Mouse (Mus musculus) embryonic facial prominence, embryonic 14.5 days (tissue): ENCODE data around the gene Ccdc42. TPM values are rescaled to one million over a fixed set of nuclear protein-coding genes. Genes with fewer than 3 reads are reported as not detected.

ENCODE experiments used
- ATAC-seq: fragments of 200-750 bp; cut with Nextera tagmentation; 2 replicates; pipeline ENCODE4 v1.8.0; 2017; ENCODE audit warnings: low read depth, moderate number of reproducible peaks, moderate TSS enrichment
- DNase-seq: peaks from one replicate; pipeline ENCODE4 v3.0.0-alpha.2; 2015; ENCODE audit warnings: low spot score
- H3K27ac ChIP-seq: fragments of 300-500 bp; sonication (generic); replicated peaks from 2 replicates; pipeline ENCODE4 v1.5.1; 2014; ENCODE audit warnings: low read depth, mild to moderate bottlenecking, low read length, moderate library complexity
- H3K27me3 ChIP-seq: fragments of 300-500 bp; sonication (generic); replicated peaks from 2 replicates; pipeline ENCODE4 v1.6.1; 2014; ENCODE audit warnings: low read length; ENCODE audit not compliant: control insufficient read depth, insufficient read depth
- H3K36me3 ChIP-seq: fragments of 300-500 bp; sonication (generic); 2 replicates; pipeline ENCODE4 v1.6.1; 2014; ENCODE audit warnings: low read length, mixed read lengths; ENCODE audit not compliant: control insufficient read depth, insufficient read depth
- H3K4me1 ChIP-seq: fragments of 300-500 bp; sonication (generic); 2 replicates; pipeline ENCODE4 v1.6.1; 2014; ENCODE audit warnings: antibody characterized with exemption, low read length; ENCODE audit not compliant: control insufficient read depth, insufficient read depth
- H3K4me2 ChIP-seq: fragments of 300-500 bp; sonication (generic); 2 replicates; pipeline ENCODE4 v1.6.1; 2014; ENCODE audit warnings: low read depth, mild to moderate bottlenecking, low read length, moderate library complexity, mixed read lengths
- H3K4me3 ChIP-seq: fragments of 300-500 bp; sonication (generic); 2 replicates; pipeline ENCODE4 v1.5.1; 2014; ENCODE audit warnings: low read depth, mild to moderate bottlenecking, low read length
- H3K9ac ChIP-seq: fragments of 300-500 bp; sonication (generic); 2 replicates; pipeline ENCODE4 v1.6.1; 2014; ENCODE audit warnings: low read depth, mild to moderate bottlenecking, low read length, moderate library complexity, mixed read lengths
- H3K9me3 ChIP-seq: fragments of 300-500 bp; sonication (generic); 2 replicates; pipeline ENCODE4 v1.6.1; 2016; ENCODE audit warnings: low read length; ENCODE audit not compliant: control insufficient read depth
- WGBS: fragments of 180-500 bp; shearing (Covaris S2); extraction: QIAGEN DNeasy Blood & Tissue Kit; methylation state at CpG from one replicate; pipeline ENCODE4 v1.1.7; 2014; 5-methylcytosine and 5-hydroxymethylcytosine counted together
- polyA plus RNA-seq: library from polyadenylated mRNA; unstranded; fragments of >200 nt; fragmentation: Nextera tagmentation; extraction: Ambion mirVana; gene quantifications from 2 replicates; pipeline ENCODE4 v1.2.1, GENCODE M21; 2014

Ccdc42 gene
- polyA plus RNA-seq, 1 experiment from 2014 or later: 0.64 TPM

- H3K27me3 ChIP-seq: no peaks in the 10 kb centered on the region
- H3K27ac ChIP-seq: no peak overlapping the region
- H3K9me3 ChIP-seq: no peaks in the 10 kb centered on the region
- H3K4me2 ChIP-seq: no peak overlapping the region
- DNase-seq (no peak), ATAC-seq (no peak)
- peaks cover 30% of the 10 kb centered on the region for H3K4me1 ChIP-seq
- no peak overlapping the region for H3K4me3 ChIP-seq
- H3K9ac ChIP-seq: no peak overlapping the region
- 78% methylated on average over 2 of the region's 2 CpGs for WGBS
- H3K36me3 ChIP-seq: no peaks in the 10 kb centered on the region
Measured at GRCm38 (mm10) chr11:68597912-68598311, 11.1 kb downstream of the Ccdc42 start.

GRCm38 (mm10) chr11:68600551-68601021 is 13.8 kb downstream of the Ccdc42 start:
- ATAC-seq: peak; percentile 42
- peak; percentile 60 for DNase-seq
- Histone ChIP-seq H3K4me2 (no peak overlapping the region), H3K27me3 (no peaks in the 10 kb centered on the region), H3K9ac (no peak overlapping the region), H3K27ac (peak overlapping the region; percentile 81), H3K9me3 (no peaks in the 10 kb centered on the region), H3K4me1 (peaks cover 30% of the 10 kb centered on the region), H3K4me3 (no peak overlapping the region), H3K36me3 (no peaks in the 10 kb centered on the region)
- 14% methylated on average over 6 of the region's 6 CpGs for WGBS

GRCm38 (mm10) chr11:68601486-68601991 is 14.7 kb downstream of the Ccdc42 start:
- no peak overlapping the region for H3K9ac ChIP-seq
- no peaks in the 10 kb centered on the region for H3K9me3 ChIP-seq
- 7% methylated on average over 9 of the region's 9 CpGs for WGBS
- ATAC-seq (peak; percentile 56; the same call in 1 of the 2 replicates), DNase-seq (peak; percentile 82)
- no peak overlapping the region for H3K4me2 ChIP-seq
- peak overlapping the region; percentile 81 for H3K27ac ChIP-seq
- no peaks in the 10 kb centered on the region for H3K27me3 ChIP-seq
- H3K4me3 ChIP-seq: no peak overlapping the region
- peaks cover 30% of the 10 kb centered on the region for H3K4me1 ChIP-seq
- no peaks in the 10 kb centered on the region for H3K36me3 ChIP-seq

GRCm38 (mm10) chr11:68602200-68602931 is 15.5 kb downstream of the Ccdc42 start:
- peak; percentile 83 for ATAC-seq
- H3K4me1 ChIP-seq: peaks cover 30% of the 10 kb centered on the region
- H3K9me3 ChIP-seq: no peaks in the 10 kb centered on the region
- H3K9ac ChIP-seq: no peak overlapping the region
- no peaks in the 10 kb centered on the region for H3K27me3 ChIP-seq
- H3K4me3 ChIP-seq: no peak overlapping the region
- WGBS: 7% methylated on average over 7 of the region's 8 CpGs
- peak overlapping the region; percentile 81 for H3K27ac ChIP-seq
- H3K36me3 ChIP-seq: no peaks in the 10 kb centered on the region
- H3K4me2 ChIP-seq: 0 out of 2 replicates have a peak overlapping the region, but pooled peaks have one; percentile 7
- peak; percentile 89 for DNase-seq

GRCm38 (mm10) chr11:68607046-68607445 is 20.2 kb downstream of the Ccdc42 start:
- H3K27ac ChIP-seq: no peak overlapping the region
- no peaks in the 10 kb centered on the region for H3K36me3 ChIP-seq
- DNase-seq (no peak), ATAC-seq (no peak)
- H3K9me3 ChIP-seq: no peaks in the 10 kb centered on the region
- no peak overlapping the region for H3K4me3 ChIP-seq
- 66% methylated on average over 2 of the region's 2 CpGs for WGBS
- H3K4me2 ChIP-seq: no peak overlapping the region
- H3K9ac ChIP-seq: no peak overlapping the region
- H3K27me3 ChIP-seq: no peaks in the 10 kb centered on the region
- H3K4me1 ChIP-seq: peaks cover 9% of the 10 kb centered on the region

- WGBS: 50% methylated on average over 9 of the region's 9 CpGs
- Histone ChIP-seq H3K4me1 (peaks cover 14% of the 10 kb centered on the region), H3K27me3 (no peaks in the 10 kb centered on the region), H3K27ac (no peak overlapping the region), H3K4me3 (no peak overlapping the region), H3K36me3 (no peaks in the 10 kb centered on the region), H3K9ac (no peak overlapping the region), H3K4me2 (no peak overlapping the region), H3K9me3 (no peaks in the 10 kb centered on the region)
- DNase-seq (peak; percentile 66), ATAC-seq (no peak)
Measured at GRCm38 (mm10) chr11:68609910-68610566, 23.2 kb downstream of the Ccdc42 start.

GRCm38 (mm10) chr11:68610567-68610947 is 23.7 kb downstream of the Ccdc42 start:
- H3K9me3 ChIP-seq: no peaks in the 10 kb centered on the region
- WGBS: 87% methylated on average over 8 of the region's 8 CpGs
- no peak overlapping the region for H3K4me2 ChIP-seq
- DNase-seq (no peak), ATAC-seq (no peak)
- H3K4me3 ChIP-seq: no peak overlapping the region
- no peaks in the 10 kb centered on the region for H3K36me3 ChIP-seq
- H3K9ac ChIP-seq: no peak overlapping the region
- no peak overlapping the region for H3K27ac ChIP-seq
- peaks cover 14% of the 10 kb centered on the region for H3K4me1 ChIP-seq
- no peaks in the 10 kb centered on the region for H3K27me3 ChIP-seq

- H3K9ac ChIP-seq: no peak overlapping the region
- DNase-seq (peak; percentile 56), ATAC-seq (no peak)
- no peaks in the 10 kb centered on the region for H3K9me3 ChIP-seq
- H3K4me3 ChIP-seq: no peak overlapping the region
- no peaks in the 10 kb centered on the region for H3K27me3 ChIP-seq
- no peak overlapping the region for H3K4me2 ChIP-seq
- peak overlapping the region; percentile 50 for H3K27ac ChIP-seq
- WGBS: 21% methylated on average over 5 of the region's 5 CpGs
- H3K4me1 ChIP-seq: peaks cover 14% of the 10 kb centered on the region
- H3K36me3 ChIP-seq: no peaks in the 10 kb centered on the region
Measured at GRCm38 (mm10) chr11:68613071-68613711, 26.4 kb downstream of the Ccdc42 start.
